Mouse (Mus musculus) MEL (cell line): ENCODE results near the gene Zzz3. TPM values are rescaled to one million over a fixed set of nuclear protein-coding genes. Genes with fewer than 3 reads are reported as not detected.

Experiments
- DNase-seq: peaks from one replicate; pipeline ENCODE4 v3.0.0; 2011; ENCODE audit warnings: low read depth, low spot score
- H3K27ac ChIP-seq: 2 replicates; pipeline ENCODE4 v1.5.1; 2012; ENCODE audit warnings: low read depth, mild to moderate bottlenecking, control low read depth, low read length, moderate library complexity; ENCODE audit not compliant: control insufficient read depth
- H3K27me3 ChIP-seq, 2 experiments: fragments of 150-350 bp in 1 of 2; sonication (generic) in 1 of 2; 2 replicates each; pipeline ENCODE4 v1.6.1; 2012; ENCODE audit warnings: low read length in 2 of 2, mild to moderate bottlenecking in 2 of 2, improper control_type of control experiment in 1 of 2, moderate library complexity in 1 of 2; ENCODE audit not compliant: insufficient read depth in 2 of 2, control insufficient read depth in 1 of 2
- H3K36me3 ChIP-seq, 2 experiments: 2 replicates each; pipeline ENCODE4 v1.6.1; 2012 to 2014; ENCODE audit warnings: low read length in 2 of 2, improper control_type of control experiment in 1 of 2, inconsistent platforms in 1 of 2, mild to moderate bottlenecking in 1 of 2; ENCODE audit not compliant: insufficient read depth in 2 of 2, control insufficient read depth in 1 of 2
- H3K4me1 ChIP-seq, 2 experiments: fragments of 150-350 bp in 1 of 2; sonication (generic) in 1 of 2; 2 replicates each; pipeline ENCODE4 v1.6.1; 2012; ENCODE audit warnings: low read length in 2 of 2, improper control_type of control experiment in 1 of 2, mild to moderate bottlenecking in 1 of 2; ENCODE audit not compliant: insufficient read depth in 2 of 2, control insufficient read depth in 1 of 2
- H3K4me3 ChIP-seq, 2 experiments: fragments of 150-350 bp in 1 of 2; sonication (generic) in 1 of 2; 2 replicates each; pipeline ENCODE4 v1.5.1; 2012; ENCODE audit warnings: low read depth in 2 of 2, low read length in 2 of 2, mild to moderate bottlenecking in 2 of 2, moderate library complexity in 2 of 2, control low read depth in 1 of 2, improper control_type of control experiment in 1 of 2; ENCODE audit not compliant: control insufficient read depth in 1 of 2, insufficient read depth in 1 of 2
- H3K79me2 ChIP-seq: 2 replicates; pipeline ENCODE4 v1.6.1; 2012; ENCODE audit warnings: mild to moderate bottlenecking, low read length, moderate library complexity; ENCODE audit not compliant: control insufficient read depth, poor library complexity, insufficient read depth
- H3K9ac ChIP-seq: 2 replicates; pipeline ENCODE4 v1.6.1; 2012; ENCODE audit warnings: low read depth, mild to moderate bottlenecking, control low read depth, low read length, moderate library complexity; ENCODE audit not compliant: control insufficient read depth, poor library complexity, severe bottlenecking
- H3K9me3 ChIP-seq: fragments of 150-350 bp; sonication (generic); replicated peaks from 2 replicates; pipeline ENCODE4 v1.6.1; 2012; ENCODE audit warnings: mild to moderate bottlenecking, low read length, improper control_type of control experiment, moderate library complexity; ENCODE audit not compliant: insufficient read depth
- BHLHE40 ChIP-seq: IDR thresholded peaks from 2 replicates; pipeline ENCODE4 v1.6.1; 2012; ENCODE audit warnings: low read depth, mild to moderate bottlenecking, inconsistent platforms, low read length, improper control_type of control experiment, borderline replicate concordance
- CHD1 ChIP-seq: IDR thresholded peaks from 2 replicates; pipeline ENCODE4 v1.6.1; 2012; ENCODE audit warnings: low read depth, mild to moderate bottlenecking, inconsistent platforms, low read length, improper control_type of control experiment
- CHD2 ChIP-seq: IDR thresholded peaks from 2 replicates; pipeline ENCODE4 v1.6.1; 2011; ENCODE audit warnings: low read length, improper control_type of control experiment
- CTCF ChIP-seq, 3 experiments: IDR thresholded peaks in 2 of 3; conservative IDR thresholded peaks in 1 of 3; 2 replicates each; pipeline ENCODE4 v1.5.1; 2011 to 2012; ENCODE audit warnings: low read length in 3 of 3, low read depth in 2 of 3, mild to moderate bottlenecking in 2 of 3, improper control_type of control experiment in 1 of 3, inconsistent platforms in 1 of 3, mixed read lengths in 1 of 3, moderate library complexity in 1 of 3; ENCODE audit not compliant: control insufficient read depth in 1 of 3, insufficient read depth in 1 of 3, poor library complexity in 1 of 3, severe bottlenecking in 1 of 3
- E2F4 ChIP-seq: IDR thresholded peaks from 2 replicates; pipeline ENCODE4 v1.6.1; 2011; ENCODE audit warnings: low read depth, low read length, improper control_type of control experiment, borderline replicate concordance
- ELF1 ChIP-seq: IDR thresholded peaks from 2 replicates; pipeline ENCODE4 v1.6.1; 2014; ENCODE audit warnings: low read depth, mild to moderate bottlenecking, inconsistent platforms, low read length, improper control_type of control experiment, moderate library complexity
- EP300 ChIP-seq, 2 experiments: IDR thresholded peaks; 2 replicates each; pipeline ENCODE4 v1.6.1; 2011; ENCODE audit warnings: improper control_type of control experiment in 2 of 2, low read length in 2 of 2, low read depth in 1 of 2, mild to moderate bottlenecking in 1 of 2
- ETS1 ChIP-seq: IDR thresholded peaks from 2 replicates; pipeline ENCODE4 v1.6.1; 2012; ENCODE audit warnings: low read depth, mild to moderate bottlenecking, inconsistent platforms, low read length, improper control_type of control experiment, moderate library complexity
- GABPA ChIP-seq: IDR thresholded peaks from 2 replicates; pipeline ENCODE4 v1.6.1; 2012; ENCODE audit warnings: low read depth, mild to moderate bottlenecking, inconsistent platforms, low read length, improper control_type of control experiment, moderate library complexity
- GATA1 ChIP-seq: IDR thresholded peaks from 2 replicates; pipeline ENCODE4 v1.6.1; 2011; ENCODE audit warnings: low read depth, low read length, improper control_type of control experiment
- HCFC1 ChIP-seq: IDR thresholded peaks from 2 replicates; pipeline ENCODE4 v1.6.1; 2012; ENCODE audit warnings: low read depth, mild to moderate bottlenecking, inconsistent platforms, low read length, improper control_type of control experiment, moderate library complexity
- JUND ChIP-seq: IDR thresholded peaks from 2 replicates; pipeline ENCODE4 v1.6.1; 2011; ENCODE audit warnings: low read depth, mild to moderate bottlenecking, improper control_type of control experiment, low read length
- KAT2A ChIP-seq: conservative IDR thresholded peaks from 2 replicates; pipeline ENCODE4 v1.6.1; 2012; ENCODE audit warnings: low read depth, low read length, improper control_type of control experiment, inconsistent platforms
- MAX ChIP-seq: IDR thresholded peaks from 2 replicates; pipeline ENCODE4 v1.6.1; 2011; ENCODE audit warnings: low read length, improper control_type of control experiment
- MAZ ChIP-seq: IDR thresholded peaks from 2 replicates; pipeline ENCODE4 v1.6.1; 2012; ENCODE audit warnings: low read depth, mild to moderate bottlenecking, inconsistent platforms, low read length, improper control_type of control experiment
- MEF2A ChIP-seq: IDR thresholded peaks from 2 replicates; pipeline ENCODE4 v1.6.1; 2014; ENCODE audit warnings: low read depth, mild to moderate bottlenecking, inconsistent platforms, low read length, improper control_type of control experiment; ENCODE audit not compliant: poor library complexity, insufficient replicate concordance, severe bottlenecking; ENCODE audit errors: extremely low read depth
- MXI1 ChIP-seq: IDR thresholded peaks from 2 replicates; pipeline ENCODE4 v1.6.1; 2011; ENCODE audit warnings: mild to moderate bottlenecking, low read depth, low read length, improper control_type of control experiment
- MYB ChIP-seq: IDR thresholded peaks from 2 replicates; pipeline ENCODE4 v1.6.1; 2011; ENCODE audit warnings: mild to moderate bottlenecking, low read depth, low read length, improper control_type of control experiment
- MYC ChIP-seq: IDR thresholded peaks from 2 replicates; pipeline ENCODE4 v1.6.1; 2011; ENCODE audit warnings: low read depth, mild to moderate bottlenecking, low read length, improper control_type of control experiment, moderate library complexity
- NELFE ChIP-seq: IDR thresholded peaks from 2 replicates; pipeline ENCODE4 v1.6.1; 2011; ENCODE audit warnings: low read depth, low read length, improper control_type of control experiment
- NRF1 ChIP-seq: IDR thresholded peaks from 2 replicates; pipeline ENCODE4 v1.6.1; 2014; ENCODE audit warnings: low read depth, mild to moderate bottlenecking, inconsistent platforms, low read length, improper control_type of control experiment, moderate library complexity; ENCODE audit not compliant: poor library complexity, insufficient read depth, severe bottlenecking
- POLR2A ChIP-seq, 2 experiments: IDR thresholded peaks; 2 replicates each; pipeline ENCODE4 v1.6.1; 2011 to 2012; ENCODE audit warnings: low read length in 2 of 2, mild to moderate bottlenecking in 2 of 2, control low read depth in 1 of 2, improper control_type of control experiment in 1 of 2, low read depth in 1 of 2, moderate library complexity in 1 of 2; ENCODE audit not compliant: control insufficient read depth in 1 of 2, insufficient read depth in 1 of 2, poor library complexity in 1 of 2
- POLR2AphosphoS2 ChIP-seq: IDR thresholded peaks from 2 replicates; pipeline ENCODE4 v1.6.1; 2011; ENCODE audit warnings: low read length, improper control_type of control experiment
- POLR2AphosphoS5 ChIP-seq: IDR thresholded peaks from 2 replicates; pipeline ENCODE4 v1.6.1; 2012; ENCODE audit warnings: low read depth, borderline replicate concordance, mild to moderate bottlenecking, inconsistent platforms, low read length, moderate library complexity, mixed read lengths
- RAD21 ChIP-seq: IDR thresholded peaks from 2 replicates; pipeline ENCODE4 v1.6.1; 2011; ENCODE audit warnings: mild to moderate bottlenecking, low read depth, low read length, improper control_type of control experiment
- RCOR1 ChIP-seq: IDR thresholded peaks from 2 replicates; pipeline ENCODE4 v1.6.1; 2012; ENCODE audit warnings: low read depth, mild to moderate bottlenecking, inconsistent platforms, low read length, improper control_type of control experiment
- SIN3A ChIP-seq: IDR thresholded peaks from 2 replicates; pipeline ENCODE4 v1.6.1; 2012; ENCODE audit warnings: low read length, improper control_type of control experiment, inconsistent platforms
- TBP ChIP-seq: IDR thresholded peaks from 2 replicates; pipeline ENCODE4 v1.8.0; 2011; ENCODE audit warnings: low read depth, low read length, improper control_type of control experiment
- TCF12 ChIP-seq: IDR thresholded peaks from 2 replicates; pipeline ENCODE4 v1.6.1; 2014; ENCODE audit warnings: low read depth, mild to moderate bottlenecking, inconsistent platforms, low read length, improper control_type of control experiment, moderate library complexity
- USF1 ChIP-seq: IDR thresholded peaks from 2 replicates; pipeline ENCODE4 v1.6.1; 2014; ENCODE audit warnings: low read depth, mild to moderate bottlenecking, inconsistent platforms, low read length, improper control_type of control experiment, moderate library complexity
- USF2 ChIP-seq, 2 experiments: IDR thresholded peaks; 2 replicates each; pipeline ENCODE4 v1.6.1; 2011 to 2012; ENCODE audit warnings: improper control_type of control experiment in 2 of 2, low read length in 2 of 2, borderline replicate concordance in 1 of 2, inconsistent platforms in 1 of 2, low read depth in 1 of 2, mild to moderate bottlenecking in 1 of 2; ENCODE audit not compliant: insufficient read depth in 1 of 2
- ZC3H11A ChIP-seq: IDR thresholded peaks from 2 replicates; pipeline ENCODE4 v1.6.1; 2012; ENCODE audit warnings: low read depth, mild to moderate bottlenecking, inconsistent platforms, low read length, improper control_type of control experiment
- ZMIZ1 ChIP-seq: IDR thresholded peaks from 2 replicates; pipeline ENCODE4 v1.6.1; 2012; ENCODE audit warnings: low read depth, mild to moderate bottlenecking, inconsistent platforms, low read length, improper control_type of control experiment, moderate library complexity
- ZNF384 ChIP-seq: IDR thresholded peaks from 2 replicates; pipeline ENCODE4 v1.6.1; 2012; ENCODE audit warnings: low read depth, mild to moderate bottlenecking, inconsistent platforms, low read length, improper control_type of control experiment
- polyA plus RNA-seq, 2 experiments: library from polyadenylated mRNA; stranded (reverse) in 1 of 2; unstranded in 1 of 2; fragments of >175 nt in 1 of 2; fragments of >200 nt in 1 of 2; gene quantifications; 2 replicates each; pipeline versions ENCODE4 v1.2.1 to v1.2.4; 2012; ENCODE audit warnings: low replicate concordance in 2 of 2, low read depth in 1 of 2; ENCODE audit not compliant: insufficient read length in 2 of 2, insufficient read depth in 1 of 2, missing spikeins in 1 of 2
- total RNA-seq: library from RNA; depleted of rRNA; stranded (reverse); fragments of 300-350 nt; gene quantifications from 2 replicates; pipeline ENCODE4 v1.2.3, GENCODE M21; 2012

Gene Zzz3
- total and polyA plus RNA-seq, 3 experiments: 46.1 to 507 (median 53.7) TPM

GRCm38 (mm10) chr3:152478599-152479435, 83.5 kb downstream of the Zzz3 start:
- DNase-seq: peak; percentile 89
- H3K9me3 ChIP-seq: no peaks in the 10 kb centered on the region
- peak overlapping the region; percentile 74 to 81 for H3K4me3 ChIP-seq
- peak overlapping the region; percentile 78 for H3K9ac ChIP-seq
- no peaks in the 10 kb centered on the region for H3K27me3 ChIP-seq
- H3K4me1 ChIP-seq: peaks cover 4 to 10% of the 10 kb centered on the region in 2 experiments
- H3K79me2 ChIP-seq: no peaks in the 10 kb centered on the region; the same call in 1 of the 2 replicates
- peak; percentile 94 for TF ChIP-seq MYC
- peak; percentile 4; the same call in 1 of the 2 replicates for TF ChIP-seq CHD1
- 0 out of 2 replicates have a peak, but pooled peaks have one; percentile 24 for TF ChIP-seq TCF12
- TF ChIP-seq POLR2AphosphoS5: no peak
- TF ChIP-seq MAZ: peak; percentile 74; the same call in 1 of the 2 replicates
- no peak for TF ChIP-seq NRF1
- 0 out of 2 replicates have a peak, but pooled peaks have one; percentile 11 for TF ChIP-seq ELF1
- TF ChIP-seq ZC3H11A: no peak
- TF ChIP-seq GABPA: no peak
- TF ChIP-seq EP300 (IDR thresholded peaks at IDR 0.05; ENCODE audit: low read depth in 1 of 2, low read length in 2 of 2): no peak
- no peak; the same call in 1 of the 2 replicates for TF ChIP-seq TBP
- TF ChIP-seq ZNF384: no peak
- no peak for TF ChIP-seq BHLHE40
- TF ChIP-seq POLR2AphosphoS2: no peak
- TF ChIP-seq HCFC1: no peak
- peak; percentile 100 for TF ChIP-seq MXI1
- no peak for TF ChIP-seq CTCF (IDR thresholded peaks at IDR 0.05 in 2 of 3, conservative IDR thresholded peaks at IDR 0.05 in 1 of 3; ENCODE audit: control insufficient read depth in 1 of 3, insufficient read depth in 1 of 3, low read depth in 2 of 3, low read length in 3 of 3, poor library complexity in 1 of 3, severe bottlenecking in 1 of 3)
- no peak for TF ChIP-seq JUND
- 0 out of 2 replicates have a peak, but pooled peaks have one; percentile 4 for TF ChIP-seq GATA1
- no peak for TF ChIP-seq KAT2A
- TF ChIP-seq SIN3A: peak; percentile 95
- TF ChIP-seq MYB: no peak
- no peak for TF ChIP-seq USF1
- peak; percentile 48 for TF ChIP-seq NELFE
- TF ChIP-seq MEF2A: no peak
- TF ChIP-seq USF2 (IDR thresholded peaks at IDR 0.05; ENCODE audit: borderline replicate concordance in 1 of 2, insufficient read depth in 1 of 2, low read depth in 1 of 2, low read length in 2 of 2): no peak
- no peak for TF ChIP-seq RCOR1
- TF ChIP-seq RAD21: no peak
- peak; percentile 95 for TF ChIP-seq MAX
- no peak for TF ChIP-seq POLR2A (IDR thresholded peaks at IDR 0.05; ENCODE audit: control insufficient read depth in 1 of 2, insufficient read depth in 1 of 2, low read depth in 1 of 2, low read length in 2 of 2, poor library complexity in 1 of 2)
- TF ChIP-seq CHD2: no peak
- TF ChIP-seq E2F4: no peak
- no peak for TF ChIP-seq ZMIZ1
- peak; percentile 53; the same call in 1 of the 2 replicates for TF ChIP-seq ETS1
- H3K27ac ChIP-seq: peak overlapping the region; percentile 67
- no peaks in the 10 kb centered on the region; a peak in 1 of 4 replicates for H3K36me3 ChIP-seq
